21 mouse cellular contexts compared by ENCODE assay signal in genomic region chr1:64826348-64827103, GRCm38 (mm10).
DNase-seq lines count a peak whose midpoint lies in the region; ATAC-seq lines count a peak whose summit lies in the region.
"Had no signal": no experiment of that assay in that cellular context is flagged by ENCODE, and none has a peak within 500 bp of the region (broad histone marks: within the 10 kb centered on the region; RNA-seq: fewer than 3 reads in every experiment).

No protein-coding gene starts in this region.

- WGBS in kidney, embryonic 14.5 days = 66% methylated on average over 6 of the region's 6 CpGs

- H3K4me2 ChIP-seq in kidney, embryonic 14.5 days (replicated peaks; ENCODE audit: low read depth, low read length) = no peak overlapping the region
- H3K4me2 ChIP-seq: embryonic facial prominence, embryonic 12.5 days; limb, embryonic 12.5 days; liver, embryonic 15.5 days; midbrain, embryonic 13.5 days had no signal

- no peaks in the 10 kb centered on the region for H3K27me3 ChIP-seq in kidney, embryonic 14.5 days (ENCODE audit: control insufficient read depth, insufficient read depth, low read length)
- H3K27me3 ChIP-seq: embryonic facial prominence, embryonic 12.5 days; limb, embryonic 12.5 days; liver, embryonic 15.5 days; midbrain, embryonic 13.5 days had no signal

- H3K4me1 ChIP-seq in kidney, embryonic 14.5 days (ENCODE audit: control insufficient read depth, insufficient read depth, low read length) = peaks cover 8% of the 10 kb centered on the region; the same call in 1 of the 2 replicates
- H3K4me1 ChIP-seq: embryonic facial prominence, embryonic 12.5 days; limb, embryonic 12.5 days; liver, embryonic 15.5 days; midbrain, embryonic 13.5 days had no signal

- H3K4me3 ChIP-seq in kidney, embryonic 14.5 days (ENCODE audit: low read length) = no peak overlapping the region
- H3K4me3 ChIP-seq: embryonic facial prominence, embryonic 12.5 days; gastrocnemius, adult 2 months; limb, embryonic 12.5 days; liver, embryonic 15.5 days; midbrain, embryonic 13.5 days had no signal

- peak; percentile 29 for DNase-seq in adrenal gland, postnatal 14 days
- no peak for DNase-seq in adrenal gland, adult 18-20 months (ENCODE audit: low spot score in 2 of 2)
- peak; percentile 20 for DNase-seq in 3134 (ENCODE audit: extremely low read depth, insufficient read length, low spot score)
- peak; percentile 56 for DNase-seq in NIH3T3 (ENCODE audit: low read depth)
- DNase-seq in thymus, adult 18-20 months = no peak
- DNase-seq in natural killer cell, adult 2 months (ENCODE audit: low spot score in 2 of 2) = no peak
- no peak for DNase-seq in gastrocnemius, adult 8-10 months (ENCODE audit: low spot score in 2 of 2)
- DNase-seq: adrenal gland, adult 8-10 months; B cell, adult 2 months; cerebellum, adult 11-12 months; cerebellum, postnatal 25 days; gastrocnemius, adult 2 months; heart, postnatal 14 days; thymus, postnatal 4 days had no signal

- H3K9ac ChIP-seq in kidney, embryonic 14.5 days (ENCODE audit: low read depth, low read length) = no peak overlapping the region
- H3K9ac ChIP-seq: embryonic facial prominence, embryonic 12.5 days; limb, embryonic 12.5 days; liver, embryonic 15.5 days; midbrain, embryonic 13.5 days had no signal

- H3K9me3 ChIP-seq in kidney, embryonic 14.5 days (ENCODE audit: control insufficient read depth, low read length) = no peaks in the 10 kb centered on the region
- H3K9me3 ChIP-seq: embryonic facial prominence, embryonic 12.5 days; limb, embryonic 12.5 days; liver, embryonic 15.5 days; midbrain, embryonic 13.5 days had no signal

- ATAC-seq in kidney, embryonic 14.5 days (ENCODE audit: low FRiP score, low TSS enrichment) = peak; percentile 46; the same call in 1 of the 2 replicates
- ATAC-seq: hindbrain, embryonic 16.5 days; lung, postnatal 0 days; midbrain, embryonic 13.5 days had no signal

- H3K27ac ChIP-seq in kidney, embryonic 14.5 days (ENCODE audit: low read depth, low read length) = no peak overlapping the region
- H3K27ac ChIP-seq: embryonic facial prominence, embryonic 12.5 days; gastrocnemius, adult 2 months; limb, embryonic 12.5 days; liver, embryonic 15.5 days; midbrain, embryonic 13.5 days had no signal

- H3K36me3 ChIP-seq in kidney, embryonic 14.5 days (ENCODE audit: control insufficient read depth, insufficient read depth, low read length) = no peaks in the 10 kb centered on the region
- H3K36me3 ChIP-seq: embryonic facial prominence, embryonic 12.5 days; limb, embryonic 12.5 days; liver, embryonic 15.5 days; midbrain, embryonic 13.5 days had no signal

Comparison
In these comparisons a context has a peak if more than half of its experiments do, and no peak if none do; other contexts are left out.
1. DNase-seq: peak in adrenal gland, postnatal 14 days (single experiment), 3134 (single experiment) and NIH3T3 (single experiment); none in adrenal gland, adult 18-20 months (0 of 2), thymus, adult 18-20 months (0 of 2), natural killer cell, adult 2 months (0 of 2) and gastrocnemius, adult 8-10 months (0 of 2).